Mouse (Mus musculus): ENCODE data around the gene Cnn2.
"Not testable (repeated sequence)": the region's sequence is repeated elsewhere in the genome, so short reads cannot be mapped to it uniquely, and the experiment has no call there.

Cnn2 gene

GRCm38 (mm10) chr10:80041409-80042060 lies 53.2 kb downstream of the Cnn2 start:
- DNase-seq: not testable (repeated sequence)

GRCm38 (mm10) chr10:80044087-80044486 lies 55.7 kb downstream of the Cnn2 start:
- DNase-seq: peak in 1 of 2 experiments; percentile 14

GRCm38 (mm10) chr10:80045364-80045763 lies 57.0 kb downstream of the Cnn2 start:
- DNase-seq: not testable (repeated sequence)
